Mouse (Mus musculus) liver, adult 2 months (tissue): ENCODE measurements around the gene 1700028P14Rik. TPM values are rescaled to one million over a fixed set of nuclear protein-coding genes. Genes with fewer than 3 reads are reported as not detected.

Experiments used
- DNase-seq: peaks from one replicate; pipeline ENCODE4 v3.0.0-alpha.2; 2011; ENCODE audit warnings: low read depth, low spot score; ENCODE audit errors: extremely low read depth
- H3K27ac ChIP-seq: fragments of 200-500 bp; replicated peaks from 2 replicates; pipeline ENCODE4 v1.5.1; 2012; ENCODE audit warnings: low read depth, mild to moderate bottlenecking, control low read depth, inconsistent platforms, low read length; ENCODE audit not compliant: insufficient read depth
- H3K27me3 ChIP-seq: fragments of 200-500 bp; 2 replicates; pipeline ENCODE4 v1.6.1; 2012; ENCODE audit warnings: mild to moderate bottlenecking, moderate library complexity, low read length, inconsistent platforms; ENCODE audit not compliant: control insufficient read depth, insufficient read depth
- H3K36me3 ChIP-seq: fragments of 200-500 bp; 2 replicates; pipeline ENCODE4 v1.6.1; 2012; ENCODE audit warnings: low read length, inconsistent platforms; ENCODE audit not compliant: control insufficient read depth, insufficient read depth
- H3K4me1 ChIP-seq: fragments of 200-500 bp; 2 replicates; pipeline ENCODE4 v1.6.1; 2011; ENCODE audit warnings: low read length; ENCODE audit not compliant: control insufficient read depth, insufficient read depth
- H3K4me3 ChIP-seq: fragments of 200-500 bp; 2 replicates; pipeline ENCODE4 v1.5.1; 2011; ENCODE audit warnings: low read depth, mild to moderate bottlenecking, control low read depth, low read length, moderate library complexity; ENCODE audit not compliant: insufficient read depth
- H3K79me2 ChIP-seq: fragments of 200-500 bp; 2 replicates; pipeline ENCODE4 v1.6.1; 2012; ENCODE audit warnings: inconsistent platforms, mild to moderate bottlenecking, low read length, moderate library complexity; ENCODE audit not compliant: control insufficient read depth, insufficient read depth
- H3K9ac ChIP-seq: fragments of 200-500 bp; 2 replicates; pipeline ENCODE4 v1.6.1; 2012; ENCODE audit warnings: low read depth, mild to moderate bottlenecking, control low read depth, inconsistent platforms, low read length
- CTCF ChIP-seq: fragments of 200-500 bp; IDR thresholded peaks from 2 replicates; pipeline ENCODE4 v1.5.1; 2011; ENCODE audit warnings: low read depth, low read length, control low read depth
- POLR2A ChIP-seq: fragments of 200-500 bp; IDR thresholded peaks from 2 replicates; pipeline ENCODE4 v1.6.1; 2011; ENCODE audit warnings: low read length, control low read depth; ENCODE audit not compliant: insufficient read depth; ENCODE audit errors: extremely low read depth
- WGBS: fragments of 180-500 bp; shearing (Covaris S2); methylation state at CpG from one replicate; pipeline ENCODE4 v1.1.7; 2018; 5-methylcytosine and 5-hydroxymethylcytosine counted together
- polyA plus RNA-seq: library from polyadenylated mRNA; depleted of rRNA; stranded (reverse); fragments of >200 nt; gene quantifications from 2 replicates; pipeline ENCODE4 v1.2.3, GENCODE M21; 2012
- total RNA-seq: library from RNA; depleted of rRNA; stranded (reverse); fragments of >200 nt; gene quantifications from 2 replicates; pipeline ENCODE4 v1.2.3, GENCODE M21; 2014

Gene 1700028P14Rik
- total and polyA plus RNA-seq, 2 experiments = not detected

- Histone ChIP-seq H3K4me3 (no peak overlapping the region), H3K36me3 (no peaks in the 10 kb centered on the region), H3K27ac (no peak overlapping the region), H3K9ac (no peak overlapping the region), H3K79me2 (no peaks in the 10 kb centered on the region), H3K27me3 (no peaks in the 10 kb centered on the region), H3K4me1 (no peaks in the 10 kb centered on the region)
- DNase-seq = no peak
- no peak for TF ChIP-seq CTCF
- TF ChIP-seq POLR2A = no peak
Measured at GRCm38 (mm10) chr19:23545604-23546003, 107.0 kb downstream of the 1700028P14Rik start.

GRCm38 (mm10) chr19:23543244-23544004 lies 109.2 kb downstream of the 1700028P14Rik start:
- no peak for DNase-seq
- Histone ChIP-seq H3K9ac (no peak overlapping the region), H3K27ac (no peak overlapping the region), H3K27me3 (no peaks in the 10 kb centered on the region), H3K79me2 (no peaks in the 10 kb centered on the region), H3K4me3 (no peak overlapping the region), H3K4me1 (no peaks in the 10 kb centered on the region), H3K36me3 (no peaks in the 10 kb centered on the region)
- WGBS = 67% methylated on average over 11 of the region's 11 CpGs
- TF ChIP-seq CTCF = no peak
- no peak for TF ChIP-seq POLR2A

GRCm38 (mm10) chr19:23542759-23543158 lies 109.9 kb downstream of the 1700028P14Rik start:
- Histone ChIP-seq H3K4me1 (no peaks in the 10 kb centered on the region), H3K36me3 (no peaks in the 10 kb centered on the region), H3K4me3 (no peak overlapping the region), H3K79me2 (no peaks in the 10 kb centered on the region), H3K27ac (no peak overlapping the region), H3K9ac (no peak overlapping the region), H3K27me3 (no peaks in the 10 kb centered on the region)
- 88% methylated on average over 4 of the region's 4 CpGs for WGBS
- TF ChIP-seq CTCF = no peak
- TF ChIP-seq POLR2A = no peak
- no peak for DNase-seq

GRCm38 (mm10) chr19:23535700-23536099 lies 116.9 kb downstream of the 1700028P14Rik start:
- no peak for DNase-seq
- no peak overlapping the region for H3K27ac ChIP-seq
- WGBS = 82% methylated on average over 3 of the region's 3 CpGs

GRCm38 (mm10) chr19:23531899-23532298 lies 120.7 kb downstream of the 1700028P14Rik start:
- WGBS = 43% methylated on average over 4 of the region's 4 CpGs
- no peak for TF ChIP-seq POLR2A
- TF ChIP-seq CTCF = no peak

More at GRCm38 (mm10) chr19:23535700-23536099, 116.9 kb downstream of the 1700028P14Rik start:
- no peak overlapping the region for H3K4me3 ChIP-seq
- TF ChIP-seq CTCF (no peak), POLR2A (no peak)
- no peaks in the 10 kb centered on the region for H3K4me1 ChIP-seq
- H3K79me2 ChIP-seq = no peaks in the 10 kb centered on the region
- no peaks in the 10 kb centered on the region for H3K36me3 ChIP-seq
- H3K9ac ChIP-seq = no peak overlapping the region
- H3K27me3 ChIP-seq = no peaks in the 10 kb centered on the region

GRCm38 (mm10) chr19:23523711-23524110 lies 128.9 kb downstream of the 1700028P14Rik start:
- WGBS = 10% methylated on average over 1 of the region's 1 CpGs
- H3K4me3 ChIP-seq = no peak overlapping the region
- H3K9ac ChIP-seq = no peak overlapping the region
- TF ChIP-seq POLR2A (no peak), CTCF (peak; percentile 80)
- H3K79me2 ChIP-seq = no peaks in the 10 kb centered on the region
- no peaks in the 10 kb centered on the region for H3K27me3 ChIP-seq
- H3K27ac ChIP-seq = no peak overlapping the region
- H3K4me1 ChIP-seq = no peaks in the 10 kb centered on the region
- no peaks in the 10 kb centered on the region for H3K36me3 ChIP-seq
- peak; percentile 39 for DNase-seq

More at GRCm38 (mm10) chr19:23531899-23532298, 120.7 kb downstream of the 1700028P14Rik start:
- Histone ChIP-seq H3K4me1 (no peaks in the 10 kb centered on the region), H3K27me3 (no peaks in the 10 kb centered on the region), H3K79me2 (no peaks in the 10 kb centered on the region), H3K4me3 (no peak overlapping the region), H3K9ac (no peak overlapping the region), H3K36me3 (no peaks in the 10 kb centered on the region), H3K27ac (no peak overlapping the region)
- DNase-seq = no peak
